Mouse (Mus musculus) embryonic facial prominence, embryonic 10.5 days (tissue): Measurements from ENCODE around the gene Afap1l2. TPM values are rescaled to one million over a fixed set of nuclear protein-coding genes. Genes with fewer than 3 reads are reported as not detected.

Source experiments
- DNase-seq: peaks from one replicate; pipeline ENCODE4 v3.0.0-alpha.2; 2017; ENCODE audit warnings: low spot score
- H3K27ac ChIP-seq: fragments of 300-500 bp; sonication (generic); replicated peaks from 2 replicates; pipeline ENCODE4 v1.5.1; 2016; ENCODE audit warnings: mild to moderate bottlenecking
- H3K27me3 ChIP-seq: fragments of 300-500 bp; sonication (generic); replicated peaks from 2 replicates; pipeline ENCODE4 v1.6.1; 2016; ENCODE audit warnings: low read depth, mild to moderate bottlenecking; ENCODE audit not compliant: poor library complexity, severe bottlenecking
- H3K36me3 ChIP-seq: fragments of 300-500 bp; sonication (generic); replicated peaks from 2 replicates; pipeline ENCODE4 v1.6.1; 2016; ENCODE audit warnings: mild to moderate bottlenecking, moderate library complexity
- H3K4me1 ChIP-seq: fragments of 300-500 bp; sonication (generic); 2 replicates; pipeline ENCODE4 v1.6.1; 2016
- H3K4me3 ChIP-seq: fragments of 300-500 bp; sonication (generic); 2 replicates; pipeline ENCODE4 v1.5.1; 2016; ENCODE audit warnings: mild to moderate bottlenecking, moderate library complexity
- H3K9me3 ChIP-seq: fragments of 300-500 bp; sonication (generic); 2 replicates; pipeline ENCODE4 v1.6.1; 2016; ENCODE audit warnings: mild to moderate bottlenecking
- WGBS: fragments of 180-500 bp; shearing (Covaris S2); methylation state at CpG from one replicate; pipeline ENCODE4 v1.1.7; 2016; 5-methylcytosine and 5-hydroxymethylcytosine counted together
- polyA plus RNA-seq: library from polyadenylated mRNA; unstranded; fragments of >200 nt; fragmentation: Nextera tagmentation; extraction: Ambion mirVana; gene quantifications from 2 replicates; pipeline ENCODE4 v1.2.1, GENCODE M21; 2016

The Afap1l2 gene
- polyA plus RNA-seq, 1 experiment from 2014 or later, result 5.2 TPM

GRCm38 (mm10) chr19:56946277-56946676 is 61.8 kb downstream of the Afap1l2 start:
- H3K27ac ChIP-seq, result no peak overlapping the region
- WGBS, result 95% methylated on average over 7 of the region's 7 CpGs

GRCm38 (mm10) chr19:56945621-56946020 is 62.4 kb downstream of the Afap1l2 start:
- WGBS, result 85% methylated on average over 2 of the region's 2 CpGs
- H3K4me1 ChIP-seq, result no peaks in the 10 kb centered on the region
- H3K27ac ChIP-seq, result no peak overlapping the region
- no peak overlapping the region for H3K4me3 ChIP-seq
- H3K27me3 ChIP-seq, result no peaks in the 10 kb centered on the region
- no peak for DNase-seq
- H3K36me3 ChIP-seq, result no peaks in the 10 kb centered on the region
- 0 out of 2 replicates have a peak, but pooled peaks cover 4% of the 10 kb centered on the region for H3K9me3 ChIP-seq

More at GRCm38 (mm10) chr19:56946277-56946676, 61.8 kb downstream of the Afap1l2 start:
- H3K36me3 ChIP-seq, result no peaks in the 10 kb centered on the region
- 0 out of 2 replicates have a peak, but pooled peaks cover 4% of the 10 kb centered on the region for H3K9me3 ChIP-seq
- H3K27me3 ChIP-seq, result no peaks in the 10 kb centered on the region
- H3K4me3 ChIP-seq, result no peak overlapping the region
- no peak for DNase-seq
- no peaks in the 10 kb centered on the region for H3K4me1 ChIP-seq

GRCm38 (mm10) chr19:56944826-56945225 is 63.2 kb downstream of the Afap1l2 start:
- H3K4me3 ChIP-seq, result no peak overlapping the region
- H3K9me3 ChIP-seq, result 0 out of 2 replicates have a peak, but pooled peaks cover 4% of the 10 kb centered on the region
- 97% methylated on average over 3 of the region's 3 CpGs for WGBS
- peaks cover 3% of the 10 kb centered on the region for H3K4me1 ChIP-seq
- no peaks in the 10 kb centered on the region for H3K27me3 ChIP-seq
- H3K27ac ChIP-seq, result no peak overlapping the region
- DNase-seq, result no peak
- no peaks in the 10 kb centered on the region for H3K36me3 ChIP-seq

GRCm38 (mm10) chr19:56944211-56944610 is 63.8 kb downstream of the Afap1l2 start:
- no peak for DNase-seq
- Histone ChIP-seq H3K27ac (no peak overlapping the region), H3K9me3 (0 out of 2 replicates have a peak, but pooled peaks cover 4% of the 10 kb centered on the region), H3K4me1 (peaks cover 5% of the 10 kb centered on the region), H3K36me3 (no peaks in the 10 kb centered on the region), H3K4me3 (no peak overlapping the region), H3K27me3 (no peaks in the 10 kb centered on the region)
- WGBS, result 84% methylated on average over 9 of the region's 9 CpGs

GRCm38 (mm10) chr19:56942216-56942615 is 65.8 kb downstream of the Afap1l2 start:
- 94% methylated on average over 7 of the region's 7 CpGs for WGBS
- no peaks in the 10 kb centered on the region for H3K36me3 ChIP-seq
- H3K27ac ChIP-seq, result no peak overlapping the region
- H3K9me3 ChIP-seq, result 0 out of 2 replicates have a peak, but pooled peaks cover 4% of the 10 kb centered on the region
- peaks cover 8% of the 10 kb centered on the region for H3K4me1 ChIP-seq
- no peak overlapping the region for H3K4me3 ChIP-seq
- DNase-seq, result no peak
- no peaks in the 10 kb centered on the region for H3K27me3 ChIP-seq

- Histone ChIP-seq H3K4me1 (peaks cover 14% of the 10 kb centered on the region), H3K9me3 (0 out of 2 replicates have a peak, but pooled peaks cover 4% of the 10 kb centered on the region), H3K4me3 (no peak overlapping the region), H3K36me3 (no peaks in the 10 kb centered on the region), H3K27ac (no peak overlapping the region), H3K27me3 (no peaks in the 10 kb centered on the region)
- no peak for DNase-seq
- WGBS, result 91% methylated on average over 11 of the region's 11 CpGs
Measured at GRCm38 (mm10) chr19:56940507-56940906, 67.5 kb downstream of the Afap1l2 start.

GRCm38 (mm10) chr19:56939826-56940225 is 68.2 kb downstream of the Afap1l2 start:
- DNase-seq, result no peak
- H3K27ac ChIP-seq, result no peak overlapping the region
- no peaks in the 10 kb centered on the region for H3K27me3 ChIP-seq
- 0 out of 2 replicates have a peak, but pooled peaks cover 3% of the 10 kb centered on the region for H3K9me3 ChIP-seq
- WGBS, result 81% methylated on average over 9 of the region's 9 CpGs
- no peaks in the 10 kb centered on the region for H3K36me3 ChIP-seq
- H3K4me3 ChIP-seq, result no peak overlapping the region
- H3K4me1 ChIP-seq, result peaks cover 14% of the 10 kb centered on the region

- no peak overlapping the region for H3K27ac ChIP-seq
- no peak overlapping the region for H3K4me3 ChIP-seq
- no peak for DNase-seq
- H3K4me1 ChIP-seq, result peaks cover 14% of the 10 kb centered on the region
- no peaks in the 10 kb centered on the region for H3K36me3 ChIP-seq
- H3K9me3 ChIP-seq, result no peaks in the 10 kb centered on the region
- H3K27me3 ChIP-seq, result no peaks in the 10 kb centered on the region
- WGBS, result 93% methylated on average over 5 of the region's 5 CpGs
Measured at GRCm38 (mm10) chr19:56937911-56938310, 70.1 kb downstream of the Afap1l2 start.

GRCm38 (mm10) chr19:56936253-56936652 is 71.8 kb downstream of the Afap1l2 start:
- WGBS, result 93% methylated on average over 8 of the region's 8 CpGs
- DNase-seq, result no peak
- H3K9me3 ChIP-seq, result no peaks in the 10 kb centered on the region
- H3K36me3 ChIP-seq, result no peaks in the 10 kb centered on the region
- no peak overlapping the region for H3K27ac ChIP-seq
- H3K4me3 ChIP-seq, result no peak overlapping the region
- no peaks in the 10 kb centered on the region for H3K27me3 ChIP-seq
- peaks cover 14% of the 10 kb centered on the region for H3K4me1 ChIP-seq

- WGBS, result 86% methylated on average over 7 of the region's 7 CpGs
- Histone ChIP-seq H3K27ac (no peak overlapping the region), H3K9me3 (no peaks in the 10 kb centered on the region), H3K36me3 (no peaks in the 10 kb centered on the region), H3K4me3 (no peak overlapping the region), H3K27me3 (no peaks in the 10 kb centered on the region), H3K4me1 (peaks cover 14% of the 10 kb centered on the region)
- DNase-seq, result no peak
Measured at GRCm38 (mm10) chr19:56935777-56936176, 72.3 kb downstream of the Afap1l2 start.

GRCm38 (mm10) chr19:56935111-56935510 is 72.9 kb downstream of the Afap1l2 start:
- Histone ChIP-seq H3K4me1 (peaks cover 14% of the 10 kb centered on the region), H3K27ac (no peak overlapping the region), H3K36me3 (no peaks in the 10 kb centered on the region), H3K9me3 (no peaks in the 10 kb centered on the region), H3K27me3 (no peaks in the 10 kb centered on the region), H3K4me3 (no peak overlapping the region)
- DNase-seq, result no peak
- 89% methylated on average over 6 of the region's 6 CpGs for WGBS

- Histone ChIP-seq H3K36me3 (no peaks in the 10 kb centered on the region), H3K4me3 (no peak overlapping the region), H3K9me3 (no peaks in the 10 kb centered on the region), H3K4me1 (peaks cover 9% of the 10 kb centered on the region), H3K27ac (no peak overlapping the region), H3K27me3 (no peaks in the 10 kb centered on the region)
- DNase-seq, result no peak
- 84% methylated on average over 3 of the region's 3 CpGs for WGBS
Measured at GRCm38 (mm10) chr19:56933800-56934199, 74.2 kb downstream of the Afap1l2 start.

GRCm38 (mm10) chr19:56930029-56930428 is 78.0 kb downstream of the Afap1l2 start:
- H3K4me3 ChIP-seq, result no peak overlapping the region
- no peaks in the 10 kb centered on the region for H3K9me3 ChIP-seq
- no peak overlapping the region for H3K27ac ChIP-seq
- H3K36me3 ChIP-seq, result no peaks in the 10 kb centered on the region
- 82% methylated on average over 9 of the region's 9 CpGs for WGBS
- DNase-seq, result no peak
- no peaks in the 10 kb centered on the region for H3K27me3 ChIP-seq
- H3K4me1 ChIP-seq, result no peaks in the 10 kb centered on the region
